Mouse (Mus musculus): ENCODE measurements at regions not wholly inside any gene's neighbourhood (a gene's known extent, or its start where the extent isn't known, plus 50 kb on each side); places are given as distances from the start of the nearest gene placed in this dataset.

- no peaks in the 10 kb centered on the region for H3K4me1 ChIP-seq (ENCODE audit: control insufficient read depth, insufficient read depth)
- TF ChIP-seq EP300 (IDR thresholded peaks at IDR 0.05; ENCODE audit: low read depth) (no peak), CTCF (IDR thresholded peaks at IDR 0.05; ENCODE audit: low read depth) (no peak)
- no peaks in the 10 kb centered on the region for H3K27me3 ChIP-seq (ENCODE audit: control insufficient read depth, insufficient read depth, low read length)
- no peaks in the 10 kb centered on the region for H3K36me3 ChIP-seq (replicated peaks; ENCODE audit: control insufficient read depth, insufficient read depth, low read length)
- H3K4me2 ChIP-seq (ENCODE audit: low read depth, low read length), result no peak overlapping the region
- H3K27ac ChIP-seq (ENCODE audit: low read depth), result no peak overlapping the region
- H3K9me3 ChIP-seq (replicated peaks; ENCODE audit: control insufficient read depth, low read length), result no peaks in the 10 kb centered on the region
- DNase-seq (ENCODE audit: low spot score) (no peak), ATAC-seq (ENCODE audit: insufficient read depth, low read depth) (no peak)
- 88% methylated on average over 5 of the region's 5 CpGs for WGBS
- H3K9ac ChIP-seq (replicated peaks; ENCODE audit: low read depth, low read length), result no peak overlapping the region
- H3K4me3 ChIP-seq (ENCODE audit: low read depth, low read length), result no peak overlapping the region
These were observed 62.7 kb upstream of the Tns3 start for GRCm38 (mm10) chr11:8727007-8727406.

DNA sequence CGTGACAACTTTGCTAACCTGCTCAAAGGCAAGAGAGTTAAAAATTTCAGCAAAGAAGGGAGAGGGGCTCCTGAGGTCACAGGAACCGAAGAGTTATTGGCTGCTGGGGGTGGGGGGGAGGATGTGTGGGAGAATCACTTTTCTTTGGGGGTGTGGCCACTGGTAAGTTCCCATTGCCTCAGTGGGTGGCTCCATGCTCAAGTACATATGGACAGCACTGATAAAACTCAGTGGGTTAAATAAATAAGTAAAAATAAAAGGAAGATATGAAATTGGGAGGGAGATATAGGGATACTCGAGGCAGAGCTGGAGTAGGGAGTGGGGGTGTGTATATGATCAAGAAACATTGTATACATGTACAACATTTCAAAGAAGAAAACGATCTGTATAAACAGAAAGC is 61.2 kb upstream of the Tns3 start:
- DNase-seq (ENCODE audit: low spot score) (no peak), ATAC-seq (ENCODE audit: insufficient read depth, low read depth) (no peak)
- 56% methylated on average over 4 of the region's 4 CpGs for WGBS
- TF ChIP-seq EP300 (IDR thresholded peaks at IDR 0.05; ENCODE audit: low read depth) (no peak), CTCF (IDR thresholded peaks at IDR 0.05; ENCODE audit: low read depth) (no peak)
- Histone ChIP-seq H3K27me3 (ENCODE audit: control insufficient read depth, insufficient read depth, low read length) (no peaks in the 10 kb centered on the region), H3K4me2 (ENCODE audit: low read depth, low read length) (no peak overlapping the region), H3K4me1 (ENCODE audit: control insufficient read depth, insufficient read depth) (no peaks in the 10 kb centered on the region), H3K27ac (ENCODE audit: low read depth) (no peak overlapping the region), H3K36me3 (replicated peaks; ENCODE audit: control insufficient read depth, insufficient read depth, low read length) (no peaks in the 10 kb centered on the region), H3K4me3 (ENCODE audit: low read depth, low read length) (no peak overlapping the region), H3K9ac (replicated peaks; ENCODE audit: low read depth, low read length) (no peak overlapping the region), H3K9me3 (replicated peaks; ENCODE audit: control insufficient read depth, low read length) (no peaks in the 10 kb centered on the region)

DNA sequence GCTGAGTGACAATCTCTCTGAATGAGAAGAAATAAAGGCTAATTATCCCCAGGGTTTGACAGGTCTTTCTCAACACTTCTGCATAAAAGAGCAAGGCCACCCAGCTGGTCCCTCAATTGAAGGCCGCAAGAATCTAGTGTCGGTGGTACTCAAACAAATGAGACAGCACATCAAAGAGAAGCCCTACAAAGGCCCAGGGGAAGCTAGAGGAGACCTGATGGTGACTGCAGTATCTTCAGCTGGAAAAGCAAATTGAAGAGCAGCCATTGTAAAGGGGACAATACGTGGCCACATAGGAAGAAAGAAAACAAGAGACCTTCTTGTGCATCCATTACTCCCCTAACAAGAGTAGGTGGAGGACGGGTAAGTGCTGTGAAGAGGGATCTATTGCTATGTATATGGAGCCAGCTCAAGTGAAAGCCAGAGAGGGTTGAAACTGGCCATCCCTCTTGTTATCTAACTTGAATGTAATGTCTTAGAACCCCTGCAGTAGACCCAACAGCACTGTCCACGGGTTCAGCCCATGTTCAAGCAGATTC is 58.8 kb upstream of the Tns3 start:
- Histone ChIP-seq H3K9ac (replicated peaks; ENCODE audit: low read depth, low read length) (no peak overlapping the region), H3K9me3 (replicated peaks; ENCODE audit: control insufficient read depth, low read length) (no peaks in the 10 kb centered on the region), H3K36me3 (replicated peaks; ENCODE audit: control insufficient read depth, insufficient read depth, low read length) (no peaks in the 10 kb centered on the region), H3K4me3 (ENCODE audit: low read depth, low read length) (no peak overlapping the region), H3K27ac (ENCODE audit: low read depth) (no peak overlapping the region), H3K4me1 (ENCODE audit: control insufficient read depth, insufficient read depth) (no peaks in the 10 kb centered on the region), H3K27me3 (ENCODE audit: control insufficient read depth, insufficient read depth, low read length) (no peaks in the 10 kb centered on the region), H3K4me2 (ENCODE audit: low read depth, low read length) (no peak overlapping the region)
- WGBS, result 55% methylated on average over 5 of the region's 5 CpGs
- ATAC-seq (ENCODE audit: insufficient read depth, low read depth), result no peak
- DNase-seq (ENCODE audit: low spot score), result no peak
- TF ChIP-seq CTCF (IDR thresholded peaks at IDR 0.05; ENCODE audit: low read depth) (no peak), EP300 (IDR thresholded peaks at IDR 0.05; ENCODE audit: low read depth) (no peak)

GRCm38 (mm10) chr11:8719211-8719966 is 55.1 kb upstream of the Tns3 start:
- 80% methylated on average over 11 of the region's 11 CpGs for WGBS
- H3K9ac ChIP-seq (replicated peaks; ENCODE audit: low read depth, low read length), result no peak overlapping the region
- H3K4me3 ChIP-seq (ENCODE audit: low read depth, low read length), result no peak overlapping the region
- TF ChIP-seq EP300 (IDR thresholded peaks at IDR 0.05; ENCODE audit: low read depth) (no peak), CTCF (IDR thresholded peaks at IDR 0.05; ENCODE audit: low read depth) (no peak)
- H3K36me3 ChIP-seq (replicated peaks; ENCODE audit: control insufficient read depth, insufficient read depth, low read length), result no peaks in the 10 kb centered on the region
- H3K9me3 ChIP-seq (replicated peaks; ENCODE audit: control insufficient read depth, low read length), result no peaks in the 10 kb centered on the region
- ATAC-seq (ENCODE audit: insufficient read depth, low read depth) (no peak), DNase-seq (ENCODE audit: low spot score) (no peak)
- no peak overlapping the region for H3K27ac ChIP-seq (ENCODE audit: low read depth)
- no peak overlapping the region for H3K4me2 ChIP-seq (ENCODE audit: low read depth, low read length)
- H3K4me1 ChIP-seq (ENCODE audit: control insufficient read depth, insufficient read depth), result no peaks in the 10 kb centered on the region
- H3K27me3 ChIP-seq (ENCODE audit: control insufficient read depth, insufficient read depth, low read length), result no peaks in the 10 kb centered on the region

DNA sequence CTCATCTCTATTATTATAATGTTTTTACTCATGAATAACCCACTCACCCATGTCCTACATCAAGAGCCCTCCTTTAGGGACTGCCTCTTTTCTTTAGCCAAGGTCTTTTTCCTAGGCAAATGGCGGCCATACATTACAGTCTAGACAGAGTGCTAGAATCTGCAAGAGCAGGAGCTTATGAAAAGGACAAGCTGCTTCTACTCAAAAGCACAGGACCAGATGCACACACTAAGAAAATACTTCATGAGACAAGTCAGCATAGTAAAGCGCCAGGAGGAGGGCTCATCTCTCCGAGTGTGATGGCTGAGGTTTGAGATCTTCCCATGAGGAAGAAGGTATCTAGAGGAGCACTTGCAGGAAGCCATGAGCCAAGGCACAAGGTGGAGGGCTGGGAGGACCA is 53.4 kb upstream of the Tns3 start:
- no peaks in the 10 kb centered on the region for H3K4me1 ChIP-seq (ENCODE audit: control insufficient read depth, insufficient read depth)
- no peak overlapping the region for H3K9ac ChIP-seq (replicated peaks; ENCODE audit: low read depth, low read length)
- H3K9me3 ChIP-seq (replicated peaks; ENCODE audit: control insufficient read depth, low read length), result no peaks in the 10 kb centered on the region
- no peak overlapping the region for H3K4me3 ChIP-seq (ENCODE audit: low read depth, low read length)
- no peaks in the 10 kb centered on the region for H3K36me3 ChIP-seq (replicated peaks; ENCODE audit: control insufficient read depth, insufficient read depth, low read length)
- 94% methylated on average over 3 of the region's 3 CpGs for WGBS
- no peak for ATAC-seq (ENCODE audit: insufficient read depth, low read depth)
- DNase-seq (ENCODE audit: low spot score), result no peak
- TF ChIP-seq CTCF (IDR thresholded peaks at IDR 0.05; ENCODE audit: low read depth) (no peak), EP300 (IDR thresholded peaks at IDR 0.05; ENCODE audit: low read depth) (no peak)
- H3K27ac ChIP-seq (ENCODE audit: low read depth), result no peak overlapping the region
- no peaks in the 10 kb centered on the region for H3K27me3 ChIP-seq (ENCODE audit: control insufficient read depth, insufficient read depth, low read length)
- no peak overlapping the region for H3K4me2 ChIP-seq (ENCODE audit: low read depth, low read length)

- Histone ChIP-seq H3K27ac (ENCODE audit: low read depth) (no peak overlapping the region), H3K4me1 (ENCODE audit: control insufficient read depth, insufficient read depth) (no peaks in the 10 kb centered on the region), H3K36me3 (replicated peaks; ENCODE audit: control insufficient read depth, insufficient read depth, low read length) (no peaks in the 10 kb centered on the region), H3K9me3 (replicated peaks; ENCODE audit: control insufficient read depth, low read length) (no peaks in the 10 kb centered on the region), H3K27me3 (ENCODE audit: control insufficient read depth, insufficient read depth, low read length) (no peaks in the 10 kb centered on the region), H3K9ac (replicated peaks; ENCODE audit: low read depth, low read length) (no peak overlapping the region), H3K4me3 (ENCODE audit: low read depth, low read length) (no peak overlapping the region), H3K4me2 (ENCODE audit: low read depth, low read length) (no peak overlapping the region)
- TF ChIP-seq EP300 (IDR thresholded peaks at IDR 0.05; ENCODE audit: low read depth) (no peak), CTCF (IDR thresholded peaks at IDR 0.05; ENCODE audit: low read depth) (no peak)
- 18% methylated on average over 5 of the region's 5 CpGs for WGBS
- ATAC-seq (ENCODE audit: insufficient read depth, low read depth) (no peak), DNase-seq (ENCODE audit: low spot score) (no peak)
These were observed 52.5 kb upstream of the Tns3 start for GRCm38 (mm10) chr11:8716858-8717257.
